Mouse (Mus musculus) c-Kit-positive CD71-positive TER-119-positive erythroid progenitor cells, embryonic 14.5 days (primary cell): Measurements from ENCODE around the gene Gm43738.
"Not testable (repeated sequence)": the region's sequence is repeated elsewhere in the genome, so short reads cannot be mapped to it uniquely, and the experiment has no call there.

Experiments used
- DNase-seq: peaks from one replicate; pipeline ENCODE4 v3.0.0-alpha.2; 2013; ENCODE audit warnings: low spot score

Gene Gm43738

GRCm38 (mm10) chr3:89102495-89103290 is 1.8 kb upstream of the Gm43738 start:
- no peak for DNase-seq

- peak; percentile 99 for DNase-seq
These were observed 1.1 kb upstream of the Gm43738 start, which contains the start of gene Fdps for GRCm38 (mm10) chr3:89101812-89102494. TSS of gene Fdps (minus strand) at chr3:89101959.

DNA sequence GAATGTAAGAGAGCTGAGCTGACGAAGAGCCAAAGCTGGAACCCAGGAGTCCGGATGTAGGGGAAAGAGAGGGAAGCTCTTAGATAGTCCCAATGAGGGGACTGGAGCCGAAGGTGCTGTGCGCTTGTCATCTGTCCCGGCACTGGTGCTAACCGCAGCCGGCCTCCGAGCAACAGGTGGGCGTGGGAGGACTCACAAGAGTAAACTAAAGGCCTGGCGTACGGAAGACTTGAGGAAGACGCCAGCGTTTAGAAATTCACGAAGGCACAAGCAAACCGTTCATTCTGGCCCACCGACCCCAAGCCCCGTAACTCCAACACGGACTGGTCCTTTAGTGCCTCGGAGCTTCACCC is 536 bp upstream of the Gm43738 start:
- no peak for DNase-seq

GRCm38 (mm10) chr3:89094021-89094420 is 6.9 kb downstream of the Gm43738 start:
- DNase-seq: no peak

- DNase-seq: peak; percentile 72
These were observed 7.7 kb downstream of the Gm43738 start, which contains the start of gene Rusc1 for GRCm38 (mm10) chr3:89093175-89093574. TSS of gene Rusc1 (minus strand) at chr3:89093311.

DNA sequence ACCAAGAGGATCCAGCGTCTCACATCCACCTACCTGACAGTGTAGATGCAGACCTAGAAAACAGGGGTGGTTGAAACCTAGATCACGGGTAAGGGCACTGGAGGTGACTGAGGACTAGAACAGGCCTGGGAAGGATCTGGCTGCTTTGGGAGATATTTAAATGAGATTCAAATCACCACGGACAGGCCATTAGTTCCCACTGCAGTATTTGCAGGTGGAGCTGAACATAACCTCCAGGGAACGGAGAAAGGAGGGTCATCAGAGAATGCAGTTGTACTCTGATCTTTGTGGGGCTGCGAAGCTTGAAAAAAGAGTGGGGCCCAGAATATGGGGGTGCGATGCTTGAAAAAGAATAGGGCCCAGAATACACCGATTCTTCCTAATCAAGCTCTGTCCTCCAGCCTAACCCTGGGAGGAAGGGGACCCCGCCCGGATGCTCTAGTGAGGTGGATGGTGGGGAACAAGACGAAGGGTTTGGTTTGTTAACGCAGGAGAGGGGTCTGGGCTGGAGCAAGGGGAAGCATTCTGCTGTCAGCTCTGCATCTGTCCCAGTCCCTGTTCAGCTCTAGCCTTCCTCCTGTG is 8.3 kb downstream of the Gm43738 start:
- DNase-seq: no peak

- no peak for DNase-seq
These were observed 8.9 kb downstream of the Gm43738 start for GRCm38 (mm10) chr3:89091811-89092508.

- peak; percentile 68 for DNase-seq
These were observed 9.9 kb downstream of the Gm43738 start for GRCm38 (mm10) chr3:89090694-89091655.

DNA sequence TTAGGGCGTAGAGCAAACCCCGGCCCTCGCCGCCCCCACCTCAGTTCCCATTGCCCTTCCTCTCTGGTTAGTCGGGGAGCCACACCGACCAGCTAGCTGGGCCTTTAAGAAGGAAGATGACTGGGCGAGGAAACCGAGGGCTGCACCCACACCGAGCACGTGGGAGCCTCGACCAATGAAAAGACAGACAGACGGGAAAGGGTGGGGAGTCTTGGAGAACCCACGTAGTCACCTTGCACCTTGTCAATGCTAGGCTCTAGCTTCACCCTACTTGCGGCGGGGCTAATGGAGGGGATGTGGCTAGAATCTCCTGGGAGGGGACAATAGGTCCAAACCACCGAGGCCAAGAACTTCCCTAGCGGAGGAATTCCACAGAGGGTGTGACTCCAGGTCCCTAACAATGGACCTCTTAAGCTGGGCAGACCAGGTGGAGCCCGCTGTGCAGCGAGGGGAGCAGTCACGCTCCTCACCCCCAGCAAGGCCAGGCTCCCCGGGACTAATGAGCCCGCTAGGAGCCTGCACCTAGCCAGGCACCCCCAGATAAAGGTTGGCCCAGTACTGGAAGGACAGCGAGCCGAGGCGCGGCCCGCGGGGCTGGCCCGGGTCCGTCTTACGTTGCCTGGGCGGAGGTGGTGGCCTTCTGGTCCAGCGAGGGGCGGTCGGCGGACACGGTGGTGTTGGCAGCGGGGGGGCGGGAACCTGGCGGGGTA is 10.9 kb downstream of the Gm43738 start:
- peak; percentile 91 for DNase-seq

DNA sequence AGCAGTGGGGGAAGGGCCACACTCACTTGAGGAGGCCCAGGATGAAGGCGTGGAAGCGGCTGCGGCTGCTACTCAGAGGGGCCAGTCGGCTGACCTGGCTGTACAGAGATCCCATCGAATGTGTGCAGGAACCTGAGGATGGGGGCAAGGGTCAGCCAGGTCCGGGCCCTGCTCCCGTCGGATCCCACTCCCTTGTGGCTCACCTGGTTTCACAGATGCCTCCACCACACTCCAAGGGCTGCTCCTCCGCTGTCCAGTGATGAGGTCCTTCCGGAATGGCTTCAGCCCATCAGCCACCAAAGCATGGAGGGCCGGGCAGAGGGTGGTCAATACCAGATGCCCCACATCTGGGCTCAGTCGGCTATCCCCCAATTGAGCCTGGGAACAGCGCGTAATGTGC is 11.9 kb downstream of the Gm43738 start:
- no peak for DNase-seq

- DNase-seq: peak; percentile 84
These were observed 13.4 kb downstream of the Gm43738 start for GRCm38 (mm10) chr3:89087338-89088110.

- DNase-seq: no peak
These were observed 16.2 kb downstream of the Gm43738 start for GRCm38 (mm10) chr3:89084654-89085190.

GRCm38 (mm10) chr3:89084133-89084532 is 16.8 kb downstream of the Gm43738 start:
- no peak for DNase-seq

- not testable (repeated sequence) for DNase-seq
These were observed 18.6 kb downstream of the Gm43738 start for GRCm38 (mm10) chr3:89082287-89082686.

- DNase-seq: no peak
These were observed 23.5 kb downstream of the Gm43738 start for GRCm38 (mm10) chr3:89077383-89077782.

GRCm38 (mm10) chr3:89067265-89067664 is 33.6 kb downstream of the Gm43738 start:
- DNase-seq: no peak

DNA sequence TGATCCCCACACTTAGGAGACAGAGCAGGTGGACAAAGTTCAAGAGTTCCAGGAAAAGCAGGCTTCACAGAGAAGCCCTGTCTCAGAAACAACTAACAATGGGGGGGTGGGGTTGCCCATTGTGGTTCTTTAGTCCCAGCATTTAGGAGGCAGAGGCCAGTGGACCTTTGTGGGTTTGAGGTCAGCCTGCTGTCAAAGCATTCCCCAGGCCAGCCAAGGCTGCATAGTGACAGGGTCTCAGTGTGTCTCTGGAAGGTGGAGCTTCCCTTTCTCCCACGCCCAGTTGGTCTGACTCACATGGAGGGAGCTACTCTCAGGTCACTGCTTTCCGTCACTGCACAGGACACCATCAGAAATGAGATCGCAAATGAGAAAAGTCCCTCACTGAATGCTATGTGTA is 39.2 kb downstream of the Gm43738 start:
- DNase-seq: no peak

DNA sequence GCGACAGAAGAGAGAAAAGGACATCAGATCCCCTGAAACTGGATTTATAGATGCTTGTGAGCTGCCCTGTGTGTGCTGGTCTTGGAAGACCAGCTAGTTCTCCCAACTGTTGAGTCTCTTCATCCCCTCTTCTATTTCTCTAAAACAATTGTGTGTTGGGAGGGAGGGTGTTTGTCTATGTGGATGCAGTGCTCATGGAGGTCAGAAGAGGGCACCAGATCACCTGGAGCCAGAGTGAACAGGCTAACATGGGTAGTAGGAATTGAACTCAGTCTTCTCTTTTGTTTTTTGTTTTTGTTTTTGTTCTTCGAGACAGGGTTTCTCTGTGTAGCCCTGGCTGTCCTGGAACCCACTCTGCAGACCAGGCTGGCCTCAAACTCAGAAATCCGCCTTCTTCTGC is 42.1 kb downstream of the Gm43738 start:
- DNase-seq: peak; percentile 27

DNA sequence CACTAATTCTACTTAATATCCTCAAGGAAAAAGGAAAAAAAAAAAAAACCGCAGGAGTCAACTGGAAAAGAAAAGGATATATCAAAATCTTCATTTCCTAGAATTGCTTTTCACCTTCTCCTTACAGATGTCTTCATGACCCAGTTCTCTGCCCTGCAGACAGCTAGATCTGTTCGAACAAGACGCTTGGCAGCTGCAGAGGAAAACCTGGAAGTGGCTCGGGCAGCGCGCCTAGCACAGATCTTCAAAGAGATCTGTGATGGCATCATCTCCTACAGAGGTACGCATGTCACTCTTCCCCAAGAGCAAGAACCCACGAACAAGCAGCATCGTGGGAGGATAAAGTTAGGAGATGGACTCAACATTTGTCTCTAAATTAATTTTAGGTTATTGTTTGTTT is 42.5 kb downstream of the Gm43738 start:
- no peak for DNase-seq

- DNase-seq: no peak
These were observed 57.5 kb downstream of the Gm43738 start for GRCm38 (mm10) chr3:89043359-89043758.
